Mouse (Mus musculus) brown adipose tissue, adult 24 weeks (tissue): ENCODE measurements around the gene Dmac2. TPM values are rescaled to one million over a fixed set of nuclear protein-coding genes. Genes with fewer than 3 reads are reported as not detected.
A peak's percentile ranks its signal among the peaks of the same experiment; 100 is the strongest.

Source experiments
- H3K27ac ChIP-seq: fragments of 200-500 bp; replicated peaks from 2 replicates; pipeline ENCODE4 v1.5.1; 2012; ENCODE audit warnings: low read depth, mild to moderate bottlenecking, low read length
- H3K4me1 ChIP-seq: fragments of 200-500 bp; 2 replicates; pipeline ENCODE4 v1.6.1; 2012; ENCODE audit warnings: low read length, mixed read lengths; ENCODE audit not compliant: control insufficient read depth, insufficient read depth, insufficient read length
- H3K4me3 ChIP-seq: fragments of 200-500 bp; 2 replicates; pipeline ENCODE4 v1.5.1; 2012; ENCODE audit warnings: low read depth, mild to moderate bottlenecking, low read length, moderate library complexity; ENCODE audit not compliant: insufficient read depth
- polyA plus RNA-seq: library from polyadenylated mRNA; stranded (reverse); fragments of >200 nt; gene quantifications from 2 replicates; pipeline ENCODE4 v1.2.4, GENCODE M21; 2012; ENCODE audit not compliant: missing spikeins, insufficient read depth, insufficient read length

Gene Dmac2
- polyA plus RNA-seq, 1 experiment: 39.0 TPM

- Histone ChIP-seq H3K27ac (no peak overlapping the region), H3K4me3 (no peak overlapping the region), H3K4me1 (no peaks in the 10 kb centered on the region)
Measured at GRCm38 (mm10) chr7:25606625-25607063, 12.6 kb upstream of the Dmac2 start.

- H3K27ac ChIP-seq: no peak overlapping the region
- no peaks in the 10 kb centered on the region for H3K4me1 ChIP-seq
- H3K4me3 ChIP-seq: no peak overlapping the region
Measured at GRCm38 (mm10) chr7:25607196-25607595, 12.0 kb upstream of the Dmac2 start.

DNA sequence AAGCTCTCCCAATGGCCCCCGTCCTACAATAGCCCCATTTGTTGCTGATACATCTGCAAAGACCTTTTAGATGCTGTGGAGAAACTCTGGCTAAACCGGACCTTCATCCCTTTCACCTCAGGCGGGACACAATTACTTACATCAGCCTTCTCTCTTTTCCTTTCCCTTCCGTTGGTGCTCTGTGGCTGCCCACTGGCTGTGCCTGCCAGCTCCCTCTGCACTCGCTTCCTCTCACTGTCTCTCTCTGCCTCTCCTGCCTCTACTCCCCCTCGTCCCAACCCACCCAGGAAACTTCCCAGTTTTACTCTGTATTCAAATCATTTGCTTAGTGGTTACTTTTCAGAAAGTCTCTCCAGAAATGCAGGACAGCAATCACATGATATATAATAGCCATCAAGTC, 9.2 kb upstream of the Dmac2 start:
- no peak overlapping the region for H3K27ac ChIP-seq
- no peak overlapping the region for H3K4me3 ChIP-seq
- no peaks in the 10 kb centered on the region for H3K4me1 ChIP-seq

DNA sequence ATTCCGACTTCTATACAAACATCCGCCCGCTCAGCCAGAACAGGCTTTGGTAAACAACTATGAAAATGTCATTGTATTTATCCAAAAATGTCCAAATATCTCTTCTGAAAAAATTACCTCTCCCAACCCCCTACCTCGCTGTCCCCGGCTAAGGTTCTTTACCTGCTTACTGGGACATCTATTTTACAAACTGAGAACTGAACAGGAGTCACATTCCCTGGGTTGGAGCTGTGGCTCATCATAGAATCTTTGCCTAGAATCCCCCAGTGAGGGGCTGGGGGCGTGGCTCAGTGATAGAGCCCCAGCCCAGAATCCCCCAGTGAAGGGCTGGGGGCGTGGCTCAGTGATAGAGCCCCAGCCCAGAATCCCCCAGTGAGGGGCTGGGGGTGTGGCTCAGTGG, 7.7 kb upstream of the Dmac2 start:
- no peak overlapping the region for H3K27ac ChIP-seq
- H3K4me1 ChIP-seq: no peaks in the 10 kb centered on the region
- no peak overlapping the region for H3K4me3 ChIP-seq

DNA sequence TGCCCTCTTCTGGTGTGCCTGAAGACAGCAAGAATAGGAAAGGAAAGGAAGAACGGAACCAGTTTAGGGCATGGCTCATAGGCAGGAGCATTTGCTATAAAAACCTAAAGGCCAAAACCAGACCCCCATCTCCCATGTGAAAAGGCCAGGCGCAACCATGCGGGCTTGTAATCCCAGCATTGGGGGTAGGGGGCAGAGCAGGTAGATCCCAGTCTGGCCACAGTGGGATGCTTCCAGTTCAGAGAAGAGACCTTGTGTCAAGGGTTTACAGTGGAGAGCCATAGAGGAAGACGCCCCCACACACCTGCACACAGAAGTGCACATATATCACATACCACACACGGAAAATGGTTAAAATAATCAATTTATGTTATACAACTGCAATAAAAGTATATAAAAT, 5.1 kb upstream of the Dmac2 start:
- Histone ChIP-seq H3K27ac (no peak overlapping the region), H3K4me3 (no peak overlapping the region), H3K4me1 (0 out of 2 replicates have a peak, but pooled peaks cover 2% of the 10 kb centered on the region)

DNA sequence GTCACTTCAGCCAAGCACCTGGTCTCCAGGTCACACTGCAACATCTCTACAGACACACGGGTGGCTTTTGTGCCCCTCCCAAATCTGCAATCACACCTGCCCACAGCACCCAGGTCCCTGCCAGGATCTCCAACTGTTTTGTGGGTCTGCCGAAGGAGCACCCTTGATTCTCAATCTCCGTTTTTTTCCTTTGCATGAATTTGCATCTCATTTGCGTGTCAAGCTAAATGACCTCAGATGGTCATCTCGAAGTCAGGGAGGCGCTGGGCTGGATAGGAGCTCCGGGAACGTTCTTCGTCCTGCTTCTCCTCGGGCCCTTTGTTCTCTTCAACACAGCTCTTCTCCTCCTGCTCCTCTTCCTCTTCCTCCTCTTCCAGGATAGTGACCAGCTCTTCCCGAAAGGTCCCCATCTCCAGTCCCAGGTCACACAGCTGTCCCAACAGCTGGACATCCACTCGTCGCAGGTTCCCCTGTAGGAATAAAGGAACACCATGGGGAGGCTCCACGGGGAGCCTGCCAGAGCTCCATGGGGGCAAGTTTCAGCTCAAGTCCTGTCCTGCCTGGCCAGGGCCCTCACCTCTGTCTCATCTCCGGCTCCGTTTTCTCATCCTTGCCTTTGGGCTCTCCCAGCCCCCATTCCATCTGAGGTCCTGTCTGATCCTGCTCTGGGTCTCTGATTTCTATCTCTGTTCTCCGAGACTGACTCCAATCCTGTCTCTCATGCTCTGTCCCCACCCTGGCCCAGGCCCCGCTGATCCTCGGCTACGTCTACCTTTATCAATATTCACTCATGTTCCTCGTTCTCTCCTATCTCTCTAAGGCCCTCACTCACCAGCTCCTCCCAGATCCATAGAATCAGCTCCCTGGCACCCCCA, 4.1 kb upstream of the Dmac2 start:
- H3K4me1 ChIP-seq: 0 out of 2 replicates have a peak, but pooled peaks cover 2% of the 10 kb centered on the region
- no peak overlapping the region for H3K4me3 ChIP-seq
- H3K27ac ChIP-seq: no peak overlapping the region

DNA sequence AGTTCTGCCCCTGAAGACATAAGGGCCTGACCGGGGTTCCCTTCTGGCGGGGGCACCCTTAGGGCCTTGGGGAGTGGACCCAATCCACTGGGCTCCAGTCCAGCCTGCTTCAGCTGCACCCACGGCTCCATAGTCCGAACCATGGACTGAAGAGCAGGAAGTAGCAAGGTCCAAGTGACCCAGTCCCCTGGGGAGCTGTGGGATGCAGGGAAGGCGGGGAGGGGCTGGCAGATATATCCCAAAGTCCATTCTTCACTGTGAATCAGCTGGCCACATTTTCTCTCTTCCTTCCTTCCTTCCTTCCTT, 3.6 kb upstream of the Dmac2 start, which contains the start of gene Erich4:
Gene Erich4 (minus strand): TSS at position 187 of the 306 bp plus-strand sequence.
- Histone ChIP-seq H3K27ac (no peak within 1 kb of the TSS), H3K4me3 (no peak within 1 kb of the TSS)

GRCm38 (mm10) chr7:25617376-25618160, 1.6 kb upstream of the Dmac2 start:
- Histone ChIP-seq H3K4me1 (0 out of 2 replicates have a peak, but pooled peaks cover 2% of the 10 kb centered on the region), H3K27ac (no peak overlapping the region), H3K4me3 (no peak overlapping the region)

More for the DNA sequence above, 3.6 kb upstream of the Dmac2 start, which contains the start of gene Erich4:
- H3K4me1 ChIP-seq: 0 out of 2 replicates have a peak, but pooled peaks cover 2% of the 10 kb centered on the region

GRCm38 (mm10) chr7:25619722-25619991, 443 bp downstream of the Dmac2 start:
- Histone ChIP-seq H3K4me1 (0 out of 2 replicates have a peak, but pooled peaks cover 2% of the 10 kb centered on the region), H3K27ac (peak overlapping the region; percentile 72), H3K4me3 (peak overlapping the region; percentile 88)

GRCm38 (mm10) chr7:25620101-25620500, 887 bp downstream of the Dmac2 start:
- H3K27ac ChIP-seq: no peak overlapping the region

GRCm38 (mm10) chr7:25620751-25621150, 1.5 kb downstream of the Dmac2 start:
- no peak overlapping the region for H3K4me3 ChIP-seq
- H3K27ac ChIP-seq: no peak overlapping the region
- H3K4me1 ChIP-seq: 0 out of 2 replicates have a peak, but pooled peaks cover 2% of the 10 kb centered on the region

More at GRCm38 (mm10) chr7:25620101-25620500, 887 bp downstream of the Dmac2 start:
- Histone ChIP-seq H3K4me3 (peak overlapping the region; percentile 88), H3K4me1 (0 out of 2 replicates have a peak, but pooled peaks cover 2% of the 10 kb centered on the region)

GRCm38 (mm10) chr7:25623857-25624370, 4.7 kb downstream of the Dmac2 start:
- H3K4me1 ChIP-seq: no peaks in the 10 kb centered on the region
- no peak overlapping the region for H3K27ac ChIP-seq
- no peak overlapping the region for H3K4me3 ChIP-seq

- no peak overlapping the region for H3K27ac ChIP-seq
- H3K4me1 ChIP-seq: no peaks in the 10 kb centered on the region
- no peak overlapping the region for H3K4me3 ChIP-seq
Measured at GRCm38 (mm10) chr7:25624851-25625250, 5.6 kb downstream of the Dmac2 start.

GRCm38 (mm10) chr7:25625594-25626250, 6.5 kb downstream of the Dmac2 start:
- no peak overlapping the region for H3K27ac ChIP-seq
- H3K4me3 ChIP-seq: no peak overlapping the region

More at GRCm38 (mm10) chr7:25625594-25626250, 6.5 kb downstream of the Dmac2 start:
- H3K4me1 ChIP-seq: no peaks in the 10 kb centered on the region
